Mouse (Mus musculus) ES-Bruce4 (cell line): ENCODE results near the gene Esrrg. TPM values are rescaled to one million over a fixed set of nuclear protein-coding genes. Genes with fewer than 3 reads are reported as not detected.

ENCODE experiments used
- H3K27ac ChIP-seq: 2 replicates; pipeline ENCODE4 v1.5.1; 2012; ENCODE audit warnings: low read length, inconsistent platforms; ENCODE audit not compliant: insufficient read depth
- H3K27me3 ChIP-seq: 2 replicates; pipeline ENCODE4 v1.6.1; 2012; ENCODE audit warnings: mild to moderate bottlenecking, low read length, inconsistent platforms; ENCODE audit not compliant: control insufficient read depth, poor library complexity, insufficient read depth, severe bottlenecking
- H3K36me3 ChIP-seq: 2 replicates; pipeline ENCODE4 v1.6.1; 2012; ENCODE audit warnings: inconsistent platforms, mild to moderate bottlenecking, low read length, moderate library complexity; ENCODE audit not compliant: control insufficient read depth, poor library complexity, insufficient read depth, severe bottlenecking
- H3K4me1 ChIP-seq: one replicate; pipeline ENCODE4 v1.8.1; 2011; ENCODE audit warnings: low read length; ENCODE audit not compliant: control insufficient read depth, insufficient read depth
- H3K4me3 ChIP-seq: 2 replicates; pipeline ENCODE4 v1.5.1; 2011; ENCODE audit warnings: low read depth, mild to moderate bottlenecking, low read length
- H3K9ac ChIP-seq: 2 replicates; pipeline ENCODE4 v1.6.1; 2012; ENCODE audit warnings: low read depth, mild to moderate bottlenecking, inconsistent platforms; ENCODE audit not compliant: poor library complexity, severe bottlenecking
- H3K9me3 ChIP-seq: replicated peaks from 2 replicates; pipeline ENCODE4 v1.6.1; 2012; ENCODE audit warnings: mild to moderate bottlenecking, low read length, inconsistent platforms; ENCODE audit not compliant: control insufficient read depth, poor library complexity, insufficient read depth, severe bottlenecking
- CTCF ChIP-seq: IDR thresholded peaks from one replicate; pipeline ENCODE4 v1.8.1; 2011; ENCODE audit warnings: low read depth, low read length
- EP300 ChIP-seq: IDR thresholded peaks from 2 replicates; pipeline ENCODE4 v1.6.1; 2011; ENCODE audit warnings: low read depth, low read length; ENCODE audit not compliant: insufficient read depth
- POLR2A ChIP-seq: IDR thresholded peaks from one replicate; pipeline ENCODE4 v1.8.1; 2011; ENCODE audit warnings: low read length; ENCODE audit not compliant: insufficient read depth
- polyA plus RNA-seq: library from polyadenylated mRNA; stranded (reverse); fragments of >200 nt; gene quantifications from 2 replicates; pipeline ENCODE4 v1.2.4, GENCODE M21; 2011; ENCODE audit warnings: low read depth; ENCODE audit not compliant: missing spikeins, insufficient read depth, insufficient read length

Gene Esrrg
- polyA plus RNA-seq, 1 experiment = not detected

- Histone ChIP-seq H3K9me3 (no peaks in the 10 kb centered on the region), H3K36me3 (no peaks in the 10 kb centered on the region), H3K4me1 (no peaks in the 10 kb centered on the region), H3K4me3 (no peak overlapping the region), H3K27me3 (no peaks in the 10 kb centered on the region), H3K27ac (no peak overlapping the region), H3K9ac (no peak overlapping the region)
- TF ChIP-seq CTCF = no peak
- TF ChIP-seq EP300 = no peak
These were observed 185.8 kb downstream of the Esrrg start for GRCm38 (mm10) chr1:187794240-187794930.

GRCm38 (mm10) chr1:187795551-187795950 lies 187.0 kb downstream of the Esrrg start:
- Histone ChIP-seq H3K4me1 (no peaks in the 10 kb centered on the region), H3K9ac (no peak overlapping the region), H3K36me3 (no peaks in the 10 kb centered on the region), H3K4me3 (no peak overlapping the region), H3K9me3 (no peaks in the 10 kb centered on the region), H3K27me3 (no peaks in the 10 kb centered on the region), H3K27ac (no peak overlapping the region)
- TF ChIP-seq POLR2A (no peak), EP300 (no peak), CTCF (no peak)

GRCm38 (mm10) chr1:187799300-187799699 lies 190.7 kb downstream of the Esrrg start:
- Histone ChIP-seq H3K4me3 (no peak overlapping the region), H3K9me3 (no peaks in the 10 kb centered on the region), H3K27me3 (no peaks in the 10 kb centered on the region; the same call in 1 of the 2 replicates), H3K9ac (no peak overlapping the region), H3K4me1 (peaks cover 2% of the 10 kb centered on the region), H3K36me3 (no peaks in the 10 kb centered on the region), H3K27ac (no peak overlapping the region)
- TF ChIP-seq CTCF = no peak
- no peak for TF ChIP-seq POLR2A
- TF ChIP-seq EP300 = no peak

DNA sequence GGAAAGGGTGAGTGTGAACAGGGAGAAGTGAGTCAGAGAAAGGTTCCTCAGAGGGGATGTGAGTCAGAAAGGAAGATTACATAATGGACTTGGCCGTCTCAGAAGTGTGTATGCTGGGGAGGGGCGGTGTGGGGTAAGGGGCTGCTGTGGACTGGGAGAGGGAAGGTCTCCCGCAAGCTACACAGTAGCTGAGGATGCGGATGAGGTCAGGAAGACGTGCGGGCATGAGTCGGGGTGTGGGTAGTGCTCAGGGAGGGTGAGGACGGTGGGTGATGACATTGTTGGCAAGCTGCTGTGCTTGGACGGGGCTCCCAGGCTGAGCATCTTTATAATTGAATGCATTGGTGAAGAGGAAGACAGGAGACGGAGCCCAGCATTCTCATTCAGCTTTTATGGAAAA lies 192.2 kb downstream of the Esrrg start:
- H3K27me3 ChIP-seq = no peaks in the 10 kb centered on the region; the same call in 1 of the 2 replicates
- H3K4me1 ChIP-seq = peaks cover 2% of the 10 kb centered on the region
- H3K27ac ChIP-seq = no peak overlapping the region
- H3K4me3 ChIP-seq = no peak overlapping the region
- no peaks in the 10 kb centered on the region for H3K9me3 ChIP-seq
- H3K36me3 ChIP-seq = no peaks in the 10 kb centered on the region
- H3K9ac ChIP-seq = no peak overlapping the region
- TF ChIP-seq CTCF = no peak
- no peak for TF ChIP-seq EP300
- TF ChIP-seq POLR2A = no peak

DNA sequence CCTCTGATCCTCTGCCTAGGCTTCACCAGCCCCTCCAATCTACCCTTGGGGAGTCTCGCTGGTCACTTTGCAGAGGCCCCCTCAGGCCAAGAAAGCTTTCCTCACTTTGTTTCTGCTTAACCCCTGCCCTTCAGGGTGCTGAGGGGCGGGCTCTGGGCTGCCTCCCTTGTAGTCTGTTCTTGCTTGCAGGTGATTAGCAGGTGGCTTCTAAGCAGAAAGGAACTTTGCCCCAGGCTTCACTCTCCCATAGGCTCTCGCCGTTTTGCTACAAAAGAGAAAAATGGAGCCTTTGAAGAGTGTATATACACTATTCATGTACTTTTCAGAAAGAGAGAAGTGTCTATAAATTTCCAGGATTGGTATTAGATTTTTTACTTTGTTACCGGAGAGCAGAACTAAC lies 195.0 kb downstream of the Esrrg start:
- Histone ChIP-seq H3K4me1 (peaks cover 2% of the 10 kb centered on the region), H3K27me3 (no peaks in the 10 kb centered on the region; the same call in 1 of the 2 replicates), H3K27ac (no peak overlapping the region), H3K36me3 (no peaks in the 10 kb centered on the region), H3K9ac (no peak overlapping the region), H3K9me3 (no peaks in the 10 kb centered on the region), H3K4me3 (no peak overlapping the region)
- TF ChIP-seq EP300 = no peak
- TF ChIP-seq POLR2A = no peak
- TF ChIP-seq CTCF = no peak

DNA sequence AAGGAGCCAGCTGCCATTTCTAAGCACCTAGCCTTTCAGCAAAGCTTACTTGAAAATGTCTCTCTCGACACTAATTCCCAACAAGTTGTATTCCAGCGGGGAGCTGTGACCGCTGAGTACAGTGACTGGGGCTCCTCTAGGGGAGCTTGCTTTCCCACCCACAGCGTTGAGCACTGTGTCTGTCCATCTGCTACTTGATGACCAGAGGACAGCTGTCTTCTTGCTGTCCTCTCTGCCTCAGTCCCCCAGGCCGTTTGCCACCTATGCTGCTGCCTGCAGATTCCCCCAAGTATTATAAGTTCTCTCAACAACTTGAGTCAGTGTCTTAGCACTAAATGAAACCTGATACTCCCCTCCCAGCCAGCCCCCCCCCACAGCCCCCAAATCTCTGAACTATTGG lies 195.4 kb downstream of the Esrrg start:
- Histone ChIP-seq H3K36me3 (no peaks in the 10 kb centered on the region), H3K4me1 (peaks cover 2% of the 10 kb centered on the region), H3K4me3 (no peak overlapping the region), H3K27ac (no peak overlapping the region), H3K9me3 (no peaks in the 10 kb centered on the region), H3K27me3 (no peaks in the 10 kb centered on the region; the same call in 1 of the 2 replicates), H3K9ac (no peak overlapping the region)
- TF ChIP-seq POLR2A (no peak), CTCF (no peak), EP300 (no peak)
